Mouse (Mus musculus) stomach, embryonic 16.5 days (tissue): ENCODE measurements at regions not wholly inside any gene's neighbourhood (a gene's known extent, or its start where the extent isn't known, plus 50 kb on each side); places are given as distances from the start of the nearest gene placed in this dataset.
A peak's percentile ranks its signal among the peaks of the same experiment; 100 is the strongest.

Source experiments
- ATAC-seq: fragments of 200-750 bp; cut with Nextera tagmentation; 2 replicates; pipeline ENCODE4 v1.8.0; 2017; ENCODE audit warnings: moderate number of reproducible peaks, moderate TSS enrichment; ENCODE audit not compliant: insufficient read depth, low FRiP score
- H3K27ac ChIP-seq: fragments of 300-500 bp; sonication (generic); 2 replicates; pipeline ENCODE4 v1.5.1; 2014; ENCODE audit warnings: low read length
- H3K27me3 ChIP-seq: fragments of 300-500 bp; sonication (generic); 2 replicates; pipeline ENCODE4 v1.6.1; 2014; ENCODE audit warnings: low read length, control low read depth, mixed read lengths; ENCODE audit not compliant: control insufficient read depth, insufficient read depth
- H3K36me3 ChIP-seq: fragments of 300-500 bp; sonication (generic); 2 replicates; pipeline ENCODE4 v1.6.1; 2014; ENCODE audit warnings: low read length; ENCODE audit not compliant: control insufficient read depth, insufficient read depth
- H3K4me1 ChIP-seq: fragments of 300-500 bp; sonication (generic); 2 replicates; pipeline ENCODE4 v1.6.1; 2014; ENCODE audit warnings: low read length, control low read depth, mixed read lengths; ENCODE audit not compliant: control insufficient read depth, insufficient read depth
- H3K4me2 ChIP-seq: fragments of 300-500 bp; sonication (generic); 2 replicates; pipeline ENCODE4 v1.6.1; 2014; ENCODE audit warnings: low read depth, low read length, mixed read lengths
- H3K4me3 ChIP-seq: fragments of 300-500 bp; sonication (generic); replicated peaks from 2 replicates; pipeline ENCODE4 v1.5.1; 2014; ENCODE audit warnings: mild to moderate bottlenecking, low read length
- H3K9ac ChIP-seq: fragments of 300-500 bp; sonication (generic); 2 replicates; pipeline ENCODE4 v1.6.1; 2014; ENCODE audit warnings: low read length
- H3K9me3 ChIP-seq: fragments of 300-500 bp; sonication (generic); replicated peaks from 2 replicates; pipeline ENCODE4 v1.6.1; 2016; ENCODE audit warnings: low read length, control low read depth; ENCODE audit not compliant: control insufficient read depth
- WGBS: fragments of 180-500 bp; shearing (Covaris S2); extraction: QIAGEN DNeasy Blood & Tissue Kit; methylation state at CpG from one replicate; pipeline ENCODE4 v1.1.7; 2014; 5-methylcytosine and 5-hydroxymethylcytosine counted together

- Histone ChIP-seq H3K4me3 (peak overlapping the region; percentile 22), H3K36me3 (no peaks in the 10 kb centered on the region), H3K27me3 (0 out of 2 replicates have a peak, but pooled peaks cover 2% of the 10 kb centered on the region), H3K27ac (peak overlapping the region; percentile 2), H3K4me1 (peaks cover 12% of the 10 kb centered on the region; the same call in 1 of the 2 replicates), H3K4me2 (peak overlapping the region; percentile 45), H3K9me3 (no peaks in the 10 kb centered on the region), H3K9ac (0 out of 2 replicates have a peak overlapping the region, but pooled peaks have one; percentile 2)
- WGBS, result 1% methylated on average over 23 of the region's 23 CpGs
- peak; percentile 91; the same call in 1 of the 2 replicates for ATAC-seq
Observed at GRCm38 (mm10) chr5:74943737-74944403, 100.7 kb downstream of the Chic2 start.

- Histone ChIP-seq H3K9ac (no peak overlapping the region), H3K27me3 (0 out of 2 replicates have a peak, but pooled peaks cover 2% of the 10 kb centered on the region), H3K27ac (no peak overlapping the region; the same call in 1 of the 2 replicates), H3K4me1 (peaks cover 12% of the 10 kb centered on the region; the same call in 1 of the 2 replicates), H3K36me3 (no peaks in the 10 kb centered on the region), H3K4me3 (no peak overlapping the region), H3K9me3 (no peaks in the 10 kb centered on the region), H3K4me2 (no peak overlapping the region; the same call in 1 of the 2 replicates)
- 4% methylated on average over 13 of the region's 13 CpGs for whole genome bisulfite sequencing
- ATAC-seq, result no peak
Observed at GRCm38 (mm10) chr5:74941426-74941825, 103.1 kb downstream of the Chic2 start.

- Histone ChIP-seq H3K9ac (no peak overlapping the region), H3K9me3 (no peaks in the 10 kb centered on the region), H3K27ac (no peak overlapping the region), H3K4me3 (no peak overlapping the region), H3K36me3 (no peaks in the 10 kb centered on the region), H3K4me1 (peaks cover 9% of the 10 kb centered on the region; the same call in 1 of the 2 replicates), H3K4me2 (no peak overlapping the region), H3K27me3 (0 out of 2 replicates have a peak, but pooled peaks cover 2% of the 10 kb centered on the region)
- no peak for ATAC-seq
- 67% methylated on average over 7 of the region's 7 CpGs for WGBS
Observed at GRCm38 (mm10) chr5:74937416-74937940, 107.1 kb downstream of the Chic2 start.

- Histone ChIP-seq H3K36me3 (no peaks in the 10 kb centered on the region), H3K27me3 (0 out of 2 replicates have a peak, but pooled peaks cover 2% of the 10 kb centered on the region), H3K4me1 (peaks cover 2% of the 10 kb centered on the region; the same call in 1 of the 2 replicates), H3K9me3 (no peaks in the 10 kb centered on the region), H3K9ac (no peak overlapping the region), H3K4me2 (no peak overlapping the region), H3K27ac (0 out of 2 replicates have a peak overlapping the region, but pooled peaks have one; percentile 34), H3K4me3 (no peak overlapping the region)
- no peak for ATAC-seq
- WGBS, result 68% methylated on average over 5 of the region's 5 CpGs
Observed at GRCm38 (mm10) chr5:74936087-74936486, 108.5 kb downstream of the Chic2 start.

GRCm38 (mm10) chr5:74935676-74936075 lies 108.9 kb downstream of the Chic2 start:
- Histone ChIP-seq H3K9me3 (no peaks in the 10 kb centered on the region), H3K36me3 (no peaks in the 10 kb centered on the region), H3K4me2 (no peak overlapping the region), H3K9ac (no peak overlapping the region), H3K4me1 (no peaks in the 10 kb centered on the region), H3K27me3 (0 out of 2 replicates have a peak, but pooled peaks cover 1% of the 10 kb centered on the region), H3K4me3 (no peak overlapping the region), H3K27ac (peak overlapping the region; percentile 62)
- peak; percentile 66; the same call in 1 of the 2 replicates for ATAC-seq
- WGBS, result 36% methylated on average over 8 of the region's 8 CpGs

GRCm38 (mm10) chr5:74933276-74933675 lies 111.3 kb downstream of the Chic2 start:
- H3K4me1 ChIP-seq, result no peaks in the 10 kb centered on the region
- H3K9ac ChIP-seq, result no peak overlapping the region
- no peaks in the 10 kb centered on the region for H3K36me3 ChIP-seq
- ATAC-seq, result no peak
- 91% methylated on average over 3 of the region's 3 CpGs for WGBS
- no peak overlapping the region for H3K27ac ChIP-seq
- no peaks in the 10 kb centered on the region for H3K9me3 ChIP-seq
- no peak overlapping the region for H3K4me2 ChIP-seq
- H3K4me3 ChIP-seq, result no peak overlapping the region
- H3K27me3 ChIP-seq, result no peaks in the 10 kb centered on the region

GRCm38 (mm10) chr5:74932206-74932605 lies 112.4 kb downstream of the Chic2 start:
- H3K4me3 ChIP-seq, result no peak overlapping the region

GRCm38 (mm10) chr5:74931765-74932164 lies 112.8 kb downstream of the Chic2 start:
- no peak for ATAC-seq
- no peaks in the 10 kb centered on the region for H3K4me1 ChIP-seq
- no peak overlapping the region for H3K4me3 ChIP-seq
- no peak overlapping the region for H3K9ac ChIP-seq
- 54% methylated on average over 12 of the region's 12 CpGs for WGBS
- H3K36me3 ChIP-seq, result no peaks in the 10 kb centered on the region
- no peak overlapping the region for H3K4me2 ChIP-seq
- no peaks in the 10 kb centered on the region for H3K9me3 ChIP-seq
- H3K27me3 ChIP-seq, result no peaks in the 10 kb centered on the region
- no peak overlapping the region for H3K27ac ChIP-seq

More at GRCm38 (mm10) chr5:74932206-74932605, 112.4 kb downstream of the Chic2 start:
- no peak overlapping the region for H3K9ac ChIP-seq
- no peak overlapping the region for H3K4me2 ChIP-seq
- no peaks in the 10 kb centered on the region for H3K36me3 ChIP-seq
- WGBS, result 58% methylated on average over 13 of the region's 13 CpGs
- H3K4me1 ChIP-seq, result no peaks in the 10 kb centered on the region
- ATAC-seq, result no peak
- H3K9me3 ChIP-seq, result no peaks in the 10 kb centered on the region
- H3K27ac ChIP-seq, result no peak overlapping the region
- no peaks in the 10 kb centered on the region for H3K27me3 ChIP-seq

- Histone ChIP-seq H3K4me1 (peaks cover 7% of the 10 kb centered on the region), H3K27me3 (no peaks in the 10 kb centered on the region), H3K9me3 (no peaks in the 10 kb centered on the region), H3K36me3 (no peaks in the 10 kb centered on the region), H3K9ac (no peak overlapping the region), H3K4me2 (no peak overlapping the region), H3K4me3 (no peak overlapping the region), H3K27ac (no peak overlapping the region)
- no peak for ATAC-seq
- 58% methylated on average over 2 of the region's 2 CpGs for WGBS
Observed at GRCm38 (mm10) chr5:74927543-74927942, 117.0 kb downstream of the Chic2 start.
